Mouse (Mus musculus) G1E (cell line): ENCODE measurements around the gene Mbnl1.

Experiments used
- CTCF ChIP-seq: IDR thresholded peaks from 2 replicates; pipeline ENCODE4 v1.5.1; 2012; ENCODE audit warnings: low read depth, low read length, inconsistent platforms, mixed read lengths
- POLR2AphosphoS5 ChIP-seq: IDR thresholded peaks from 2 replicates; pipeline ENCODE4 v1.6.1; 2012; ENCODE audit warnings: low read depth, low read length, inconsistent platforms; ENCODE audit not compliant: insufficient replicate concordance

DNA sequence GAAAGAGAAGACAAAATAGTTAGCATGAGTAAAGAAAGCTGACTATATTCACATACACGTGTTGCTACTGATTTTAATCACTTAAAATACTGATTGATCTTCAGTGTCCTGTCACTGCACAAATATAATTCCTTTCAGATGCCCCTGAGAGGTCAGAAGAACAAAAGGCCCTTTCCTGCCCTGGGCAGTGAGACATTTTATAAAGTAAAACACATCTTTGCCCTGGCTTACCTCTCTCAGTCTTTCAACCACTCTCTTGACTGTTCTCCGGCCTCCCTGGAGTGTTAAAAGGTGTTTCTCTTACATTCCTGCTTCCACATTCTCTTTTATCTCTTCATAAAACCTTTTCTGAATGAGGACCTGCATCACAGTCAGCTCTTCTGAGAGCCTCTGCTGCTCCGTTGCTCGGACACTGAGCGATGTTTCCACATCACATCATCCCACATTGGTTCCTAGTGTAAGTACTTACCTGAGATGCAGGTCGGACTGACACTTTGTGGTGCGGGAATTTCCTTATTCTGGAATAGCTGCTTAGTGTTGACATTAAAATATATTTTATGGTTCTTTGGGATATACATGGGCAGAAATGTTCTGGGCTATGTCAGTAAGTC lies 85.7 kb downstream of the Mbnl1 start:
- TF ChIP-seq POLR2AphosphoS5 (no peak), CTCF (no peak)
